In the genomic region with DNA sequence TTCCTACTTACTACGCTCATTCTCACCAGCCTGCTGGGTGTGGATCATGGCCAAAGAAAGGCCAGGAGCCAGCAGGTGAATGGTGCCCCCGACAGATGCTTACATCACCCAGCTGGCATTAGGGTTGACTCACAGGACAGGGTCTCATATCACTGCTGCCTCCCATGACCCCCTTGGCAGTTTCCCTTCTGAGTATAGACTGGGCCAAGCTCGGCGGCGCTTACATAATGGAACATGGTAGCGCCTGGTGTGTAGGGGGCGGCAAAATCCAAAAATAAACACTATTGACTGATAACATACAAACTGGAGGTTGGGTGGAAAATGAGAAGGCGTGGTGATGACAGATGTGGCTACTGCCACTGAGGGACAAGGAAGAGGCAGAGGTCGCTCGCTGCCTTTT, we compare ENCODE assay signal across 22 mouse cellular contexts. TPM values are rescaled to one million over a fixed set of nuclear protein-coding genes. Genes with fewer than 3 reads are reported as not detected.
A peak's percentile ranks its signal among the peaks of the same experiment; 100 is the strongest.
DNase-seq lines count a peak whose midpoint lies in the region; ATAC-seq and TF ChIP-seq lines count a peak whose summit lies in the region.
"Had no signal": no experiment of that assay in that cellular context is flagged by ENCODE, and none has a peak within 500 bp of the region (broad histone marks: within the 10 kb centered on the region; RNA-seq: fewer than 3 reads in every experiment).

No protein-coding gene starts in this region.

- H3K9ac ChIP-seq in lung, embryonic 14.5 days, result no peak overlapping the region
- H3K9ac ChIP-seq in heart, embryonic 11.5 days (ENCODE audit: low read depth, low read length), result no peak overlapping the region
- no peak overlapping the region for H3K9ac ChIP-seq in kidney, embryonic 16.5 days (replicated peaks; ENCODE audit: low read length)
- H3K9ac ChIP-seq: hindbrain, embryonic 14.5 days; midbrain, embryonic 12.5 days; neural tube, embryonic 12.5 days had no signal

- no peaks in the 10 kb centered on the region for H3K27me3 ChIP-seq in lung, embryonic 14.5 days (ENCODE audit: insufficient read depth, low read length)
- no peaks in the 10 kb centered on the region for H3K27me3 ChIP-seq in heart, embryonic 11.5 days (ENCODE audit: control insufficient read depth, insufficient read depth, low read length)
- no peaks in the 10 kb centered on the region for H3K27me3 ChIP-seq in kidney, embryonic 16.5 days (ENCODE audit: insufficient read depth, low read length)
- H3K27me3 ChIP-seq: midbrain, embryonic 12.5 days; neural tube, embryonic 12.5 days had no signal

- peaks cover 8% of the 10 kb centered on the region; the same call in 1 of the 2 replicates for H3K4me1 ChIP-seq in lung, embryonic 14.5 days (ENCODE audit: insufficient read depth)
- peaks cover 26% of the 10 kb centered on the region for H3K4me1 ChIP-seq in heart, embryonic 11.5 days (ENCODE audit: control insufficient read depth, insufficient read depth, low read length)
- no peaks in the 10 kb centered on the region for H3K4me1 ChIP-seq in kidney, embryonic 16.5 days (ENCODE audit: insufficient read depth, low read length)

- H3K4me3 ChIP-seq in lung, embryonic 14.5 days (ENCODE audit: low read depth, low read length), result no peak overlapping the region
- H3K4me3 ChIP-seq in heart, embryonic 11.5 days (ENCODE audit: low read depth, low read length), result no peak overlapping the region
- H3K4me3 ChIP-seq in kidney, embryonic 16.5 days (ENCODE audit: low read length), result no peak overlapping the region
- H3K4me3 ChIP-seq: limb, embryonic 10.5 days; midbrain, embryonic 12.5 days; neural tube, embryonic 12.5 days had no signal

- no peak overlapping the region for H3K4me2 ChIP-seq in lung, embryonic 14.5 days
- H3K4me2 ChIP-seq in heart, embryonic 11.5 days, result peak overlapping the region; percentile 22; the same call in 1 of the 2 replicates
- H3K4me2 ChIP-seq in kidney, embryonic 16.5 days (replicated peaks; ENCODE audit: low read depth, low read length), result no peak overlapping the region
- H3K4me2 ChIP-seq: hindbrain, embryonic 14.5 days; liver, embryonic 11.5 days; midbrain, embryonic 12.5 days; neural tube, embryonic 12.5 days had no signal

- TF ChIP-seq CTCF in lung, embryonic 14.5 days (IDR thresholded peaks at IDR 0.05; ENCODE audit: low read depth), result no peak

- H3K36me3 ChIP-seq in lung, embryonic 14.5 days (ENCODE audit: insufficient read depth), result no peaks in the 10 kb centered on the region
- H3K36me3 ChIP-seq in heart, embryonic 11.5 days (ENCODE audit: control insufficient read depth, insufficient read depth, low read length), result no peaks in the 10 kb centered on the region
- H3K36me3 ChIP-seq in kidney, embryonic 16.5 days (ENCODE audit: insufficient read depth, low read length), result no peaks in the 10 kb centered on the region
- H3K36me3 ChIP-seq: limb, embryonic 10.5 days; midbrain, embryonic 12.5 days; neural tube, embryonic 12.5 days had no signal

- ATAC-seq in lung, embryonic 14.5 days (ENCODE audit: insufficient read depth), result no peak
- ATAC-seq in heart, embryonic 11.5 days (replicated peaks; ENCODE audit: insufficient number of reproducible peaks, low FRiP score, low TSS enrichment), result peak; percentile 57
- no peak for ATAC-seq in kidney, embryonic 16.5 days (ENCODE audit: low FRiP score, low TSS enrichment)

- H3K9me3 ChIP-seq in lung, embryonic 14.5 days (ENCODE audit: low read depth, low read length), result no peaks in the 10 kb centered on the region
- H3K9me3 ChIP-seq in heart, embryonic 11.5 days (replicated peaks; ENCODE audit: control insufficient read depth, low read length), result no peaks in the 10 kb centered on the region
- H3K9me3 ChIP-seq in kidney, embryonic 16.5 days (ENCODE audit: low read length), result no peaks in the 10 kb centered on the region
- H3K9me3 ChIP-seq: limb, embryonic 10.5 days; midbrain, embryonic 12.5 days; neural tube, embryonic 12.5 days had no signal

- no peak overlapping the region for H3K27ac ChIP-seq in lung, embryonic 14.5 days (ENCODE audit: low read depth)
- peak overlapping the region; percentile 41; the same call in 1 of the 2 replicates for H3K27ac ChIP-seq in heart, embryonic 11.5 days (ENCODE audit: low read depth, low read length)
- H3K27ac ChIP-seq in kidney, embryonic 16.5 days (ENCODE audit: low read length), result no peak overlapping the region
- H3K27ac ChIP-seq: hindbrain, embryonic 14.5 days; limb, embryonic 10.5 days; midbrain, embryonic 12.5 days; neural tube, embryonic 12.5 days had no signal

- intact Hi-C loops in heart, postnatal 10 days (cut with DNase I), result loop anchor here (5.0 kb wide), 1 partner anchor 574 kb away; no protein-coding TSS in a partner anchor

- 61% methylated on average over 10 of the region's 10 CpGs for WGBS in lung, embryonic 14.5 days
- WGBS in heart, embryonic 11.5 days (ENCODE audit: insufficient replicate concordance), result 29% methylated on average over 10 of the region's 10 CpGs
- 93% methylated on average over 10 of the region's 10 CpGs for WGBS in kidney, embryonic 16.5 days

- peak; percentile 20 for DNase-seq in lung, embryonic 14.5 days
- DNase-seq in lung, postnatal 4 days, result no peak
- DNase-seq in heart, postnatal 10 days, result peak; percentile 54 to 70
- DNase-seq in cerebellum, adult 11 months, result no peak
- no peak for DNase-seq in thymus, postnatal 0 days (ENCODE audit: low spot score)
- DNase-seq: adrenal gland, postnatal 36 days; cerebellum, adult 2 months; kidney, adult 8-10 months; kidney, postnatal 25 days; lung, adult 2 months had no signal

RNA-seq across cellular contexts. Expression of a gene that starts 28.0 kb away (rescaled TPM):
- polyA plus RNA-seq in lung, embryonic 14.5 days (2014; fragmentation: Nextera tagmentation; extraction: Ambion mirVana), result not detected in 2 replicates
- not detected in 2 replicates for polyA plus RNA-seq in heart, embryonic 11.5 days (2014; fragmentation: Nextera tagmentation; extraction: Ambion mirVana)
- total RNA-seq in heart, postnatal 10 days (2021), result not detected
- polyA plus RNA-seq in kidney, embryonic 16.5 days (2015; fragmentation: Nextera tagmentation; extraction: Ambion mirVana), result not detected in 2 replicates
- polyA plus RNA-seq in thymus, postnatal 0 days (2015; fragmentation: Nextera tagmentation; extraction: Ambion mirVana), result not detected in 2 replicates
- total RNA-seq: adrenal gland, postnatal 36 days; left cerebral cortex, adult 18-20 months had no signal
- polyA plus RNA-seq: C2C12; cerebellum, adult 2 months; forebrain, embryonic 11.5 days; hindbrain, embryonic 14.5 days; intestine, embryonic 14.5 days; limb, embryonic 10.5 days; liver, embryonic 11.5 days; lung, adult 2 months; midbrain, embryonic 12.5 days; neural tube, embryonic 12.5 days; small intestine, adult 2 months had no signal

Comparison
In these comparisons a context has a peak if more than half of its experiments do, and no peak if none do; other contexts are left out.
1. DNase-seq: peak in lung, embryonic 14.5 days (single experiment) and heart, postnatal 10 days (2 of 2); none in lung, postnatal 4 days (0 of 2), cerebellum, adult 11 months (single experiment) and thymus, postnatal 0 days (single experiment).